Mouse (Mus musculus): ENCODE measurements around the gene Rnf212.

DNA sequence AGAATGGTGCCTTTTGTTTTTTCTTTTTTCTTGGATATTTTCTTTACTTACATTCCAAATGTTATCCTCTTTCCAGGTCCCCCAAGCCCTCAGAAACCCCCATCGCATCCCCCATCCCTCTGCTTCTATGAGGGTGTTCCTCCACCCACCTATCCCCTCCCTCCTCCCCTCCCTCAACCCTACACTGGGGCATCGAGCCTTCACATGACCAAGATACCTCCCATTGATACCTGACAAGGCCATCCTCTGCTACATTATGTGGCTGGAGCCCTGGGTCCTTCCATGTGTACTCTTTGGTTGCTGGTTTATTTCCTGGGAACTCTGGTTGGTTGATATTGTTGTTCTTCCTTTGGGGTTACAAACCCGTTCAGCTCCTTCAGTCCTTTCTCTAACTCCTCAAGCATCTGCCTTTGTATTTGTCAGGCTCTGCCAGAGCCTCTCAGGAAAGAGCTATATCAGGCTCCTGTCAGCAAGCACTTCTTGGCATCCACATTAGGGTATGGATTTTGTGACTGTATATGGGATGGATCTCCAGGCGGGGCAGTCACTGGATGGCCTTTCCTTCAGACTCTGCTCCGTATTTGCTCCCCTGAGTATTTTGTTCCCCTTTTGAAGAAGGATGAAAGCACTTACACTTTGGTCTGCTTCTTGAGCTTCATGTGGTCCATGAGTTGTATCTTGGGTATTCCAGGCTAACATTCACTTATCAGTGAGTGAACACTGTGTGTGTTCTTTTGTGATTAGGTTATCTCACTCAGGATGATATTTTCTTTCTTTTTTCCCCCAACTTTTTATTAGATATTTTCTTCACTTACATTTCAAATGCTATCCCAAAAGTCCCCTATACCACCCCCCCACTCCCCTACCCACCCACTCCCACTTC, 24.2 kb downstream of the Rnf212 start:
- TF ChIP-seq POLR2A (IDR thresholded peaks at IDR 0.05; ENCODE audit: insufficient read length, low read depth), result no peak
- no peak for TF ChIP-seq MAX (IDR thresholded peaks at IDR 0.05; ENCODE audit: low read depth)
- TF ChIP-seq MYOG (IDR thresholded peaks at IDR 0.05; ENCODE audit: control insufficient read depth in 1 of 3, insufficient read depth in 1 of 3, insufficient read length in 2 of 3, low read depth in 2 of 3), result no peak
- TF ChIP-seq POLR2AphosphoS2 (IDR thresholded peaks at IDR 0.05; ENCODE audit: insufficient read length, low read depth), result no peak
- TF ChIP-seq USF1 (IDR thresholded peaks at IDR 0.05; ENCODE audit: low read depth), result no peak
- no peak for TF ChIP-seq TCF3 (IDR thresholded peaks at IDR 0.05; ENCODE audit: insufficient read length, low read depth)
- no peak for TF ChIP-seq TCF12 (IDR thresholded peaks at IDR 0.05; ENCODE audit: insufficient read depth, poor library complexity, severe bottlenecking)
- TF ChIP-seq MYOD1 (IDR thresholded peaks at IDR 0.05; ENCODE audit: control insufficient read depth in 1 of 3, insufficient read length in 2 of 3, low read depth in 2 of 3), result no peak
- no peak for TF ChIP-seq E2F4 (IDR thresholded peaks at IDR 0.05; ENCODE audit: insufficient read depth)
- no peak for TF ChIP-seq CEBPB (IDR thresholded peaks at IDR 0.05; ENCODE audit: insufficient read depth, poor library complexity, severe bottlenecking)
- no peak for TF ChIP-seq REST (IDR thresholded peaks at IDR 0.05; ENCODE audit: insufficient read depth, insufficient read length)
